Mouse (Mus musculus): ENCODE results near the gene Nr6a1. TPM values are rescaled to one million over a fixed set of nuclear protein-coding genes. Genes with fewer than 3 reads are reported as not detected.

Nr6a1 gene
- polyA plus RNA-seq (2012; fragmentation: generic; extraction: Trizol): 1 to 10 TPM in 1 of 2 experiments, under 1 TPM in 1; 0.11 to 2.1 TPM

GRCm38 (mm10) chr2:38927115-38927979, at the start of gene Nr6a1:
Gene Nr6a1 (minus strand): TSS chr2:38927688.

DNA sequence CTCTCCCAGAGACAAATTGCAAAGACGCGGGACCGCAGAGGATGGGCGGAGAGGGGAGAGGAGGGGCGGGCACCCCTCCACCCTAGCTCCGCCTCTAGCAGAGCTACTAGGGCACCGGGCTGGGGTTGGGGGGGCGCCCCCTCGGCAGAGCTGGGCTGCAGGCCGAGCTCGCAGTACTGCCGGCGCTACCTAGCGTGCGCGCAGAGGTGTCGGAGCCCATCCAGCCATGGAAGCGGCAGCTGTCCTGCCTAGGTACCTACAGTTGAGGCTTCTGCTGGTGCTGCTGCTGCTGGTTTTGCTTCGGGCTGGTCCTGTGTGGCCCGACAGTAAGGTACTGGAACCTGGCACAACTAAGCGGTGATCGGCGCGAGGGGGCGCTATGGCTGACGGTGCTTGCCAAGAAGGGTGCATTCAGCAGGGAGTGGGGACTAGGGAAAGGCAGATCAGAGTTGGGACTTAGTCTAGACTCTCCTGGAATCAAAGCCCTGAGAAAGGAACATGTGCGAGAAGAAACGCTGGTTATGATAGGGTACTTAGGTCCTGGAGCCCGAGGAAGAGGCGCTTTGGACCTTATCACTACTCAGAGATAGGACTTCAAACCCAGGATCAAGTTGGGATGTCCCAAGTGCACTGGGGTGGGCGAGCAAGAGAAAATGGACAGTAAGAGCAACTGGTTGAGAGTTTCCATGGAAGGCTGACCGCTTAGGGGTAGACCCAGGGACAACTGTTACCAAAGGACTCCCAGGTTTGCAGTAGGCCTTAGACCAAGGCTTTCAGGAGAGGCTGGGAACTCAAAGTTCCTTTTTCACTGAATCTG, 4.6 kb upstream of the Nr6a1 start, which contains the start of gene Olfml2a:
Olfml2a (plus strand) TSS at position 128 of the 817 bp plus-strand sequence.

GRCm38 (mm10) chr2:38714324-38714723, 213.2 kb downstream of the Nr6a1 start, which contains the start of gene Nr5a1:
Gene Nr5a1 (minus strand): TSS chr2:38714542.

Other genes starting within 250 kb of the Nr6a1 start
- gene Nr5a1, start 213.1 kb downstream of the Nr6a1 start, polyA plus RNA-seq (2012; fragmentation: generic; extraction: Trizol): under 1 TPM in 1 of 2 experiments, not detected in 1; 0.04 TPM
- gene Olfml2a, start 4.3 kb upstream of the Nr6a1 start, polyA plus RNA-seq (2012; fragmentation: generic; extraction: Trizol): under 1 TPM in 1 of 2 experiments, not detected in 1; 0.14 TPM
- gene Wdr38, start 69.8 kb upstream of the Nr6a1 start, polyA plus RNA-seq (2012; fragmentation: generic; extraction: Trizol): under 1 TPM; 0.36 to 0.40 TPM
- gene Arpc5l, start 77.7 kb upstream of the Nr6a1 start, polyA plus RNA-seq (2012; fragmentation: generic; extraction: Trizol): 10 to 100 TPM; 26.1 to 58.7 TPM
- gene Rpl35, start 77.9 kb upstream of the Nr6a1 start, polyA plus RNA-seq (2012; fragmentation: generic; extraction: Trizol): 1,000 to 10,000 TPM; 1,174 to 1,676 TPM
- 1 to 10 TPM in 1 of 2 experiments, under 1 TPM in 1; 0.30 to 6.1 TPM for gene Golga1, start 137.9 kb upstream of the Nr6a1 start, polyA plus RNA-seq (2012; fragmentation: generic; extraction: Trizol)

All from C3H10T1/2 (cell line).